Mouse (Mus musculus): ENCODE results near the gene Noc2l. TPM values are rescaled to one million over a fixed set of nuclear protein-coding genes. Genes with fewer than 3 reads are reported as not detected.

Gene Noc2l
- polyA plus RNA-seq, 1 experiment = 67.1 TPM

GRCm38 (mm10) chr4:156216196-156216595 is 19.6 kb upstream of the Noc2l start:
- no peak for DNase-seq (ENCODE audit: low read depth)

- DNase-seq (ENCODE audit: low read depth) = no peak
These were observed 18.7 kb upstream of the Noc2l start for GRCm38 (mm10) chr4:156217022-156217669.

- no peak for DNase-seq (ENCODE audit: low read depth)
These were observed 18.0 kb upstream of the Noc2l start for GRCm38 (mm10) chr4:156217838-156218237.

- DNase-seq (ENCODE audit: low read depth) = no peak
These were observed 15.9 kb upstream of the Noc2l start for GRCm38 (mm10) chr4:156219936-156220335.

GRCm38 (mm10) chr4:156224276-156224675 is 11.5 kb upstream of the Noc2l start:
- DNase-seq (ENCODE audit: low read depth) = no peak

- no peak for DNase-seq (ENCODE audit: low read depth)
These were observed 7.9 kb upstream of the Noc2l start for GRCm38 (mm10) chr4:156227752-156228392.

GRCm38 (mm10) chr4:156228393-156229024 is 7.3 kb upstream of the Noc2l start:
- no peak for DNase-seq (ENCODE audit: low read depth)

- no peak for DNase-seq (ENCODE audit: low read depth)
These were observed 1.7 kb upstream of the Noc2l start for GRCm38 (mm10) chr4:156234021-156234501.

- no peak for DNase-seq (ENCODE audit: low read depth)
These were observed 1.1 kb upstream of the Noc2l start, which contains the start of gene Plekhn1 for GRCm38 (mm10) chr4:156234701-156235213. TSS of gene Plekhn1 (minus strand) at chr4:156234857.

GRCm38 (mm10) chr4:156235360-156235770 is 445 bp upstream of the Noc2l start:
- no peak for DNase-seq (ENCODE audit: low read depth)

GRCm38 (mm10) chr4:156236651-156237447 is 1.0 kb downstream of the Noc2l start:
- no peak for DNase-seq (ENCODE audit: low read depth)

- no peak for DNase-seq (ENCODE audit: low read depth)
These were observed 13.8 kb downstream of the Noc2l start for GRCm38 (mm10) chr4:156249567-156249966.

- DNase-seq (ENCODE audit: low read depth) = no peak
These were observed 15.3 kb downstream of the Noc2l start for GRCm38 (mm10) chr4:156251081-156251480.

GRCm38 (mm10) chr4:156252140-156252539 is 16.3 kb downstream of the Noc2l start:
- DNase-seq (ENCODE audit: low read depth) = no peak

- DNase-seq (ENCODE audit: low read depth) = no peak
These were observed 16.8 kb downstream of the Noc2l start for GRCm38 (mm10) chr4:156252619-156253018.

- DNase-seq (ENCODE audit: low read depth) = no peak
These were observed 17.2 kb downstream of the Noc2l start for GRCm38 (mm10) chr4:156253043-156253442.

- no peak for DNase-seq (ENCODE audit: low read depth)
These were observed 18.7 kb downstream of the Noc2l start for GRCm38 (mm10) chr4:156254361-156255077.

GRCm38 (mm10) chr4:156255078-156255839 is 19.4 kb downstream of the Noc2l start, which contains the start of gene Samd11:
TSS of gene Samd11 (minus strand) at chr4:156255657.
- DNase-seq (ENCODE audit: low read depth) = no peak

All from gonadal fat pad, adult 2 months (tissue).